Mouse (Mus musculus) heart, postnatal 4 days (tissue): ENCODE data around the gene Hal. TPM values are rescaled to one million over a fixed set of nuclear protein-coding genes. Genes with fewer than 3 reads are reported as not detected.
A peak's percentile ranks its signal among the peaks of the same experiment; 100 is the strongest.

Experiments used
- DNase-seq: peaks from one replicate; pipeline ENCODE4 v3.0.0; 2021
- total RNA-seq, 2 experiments: library from RNA; stranded (reverse); gene quantifications; 2 replicates each; pipeline ENCODE4 v1.2.3; 2021

Gene Hal
- total RNA-seq: under 1 TPM; 0.12 to 0.14 TPM

DNA sequence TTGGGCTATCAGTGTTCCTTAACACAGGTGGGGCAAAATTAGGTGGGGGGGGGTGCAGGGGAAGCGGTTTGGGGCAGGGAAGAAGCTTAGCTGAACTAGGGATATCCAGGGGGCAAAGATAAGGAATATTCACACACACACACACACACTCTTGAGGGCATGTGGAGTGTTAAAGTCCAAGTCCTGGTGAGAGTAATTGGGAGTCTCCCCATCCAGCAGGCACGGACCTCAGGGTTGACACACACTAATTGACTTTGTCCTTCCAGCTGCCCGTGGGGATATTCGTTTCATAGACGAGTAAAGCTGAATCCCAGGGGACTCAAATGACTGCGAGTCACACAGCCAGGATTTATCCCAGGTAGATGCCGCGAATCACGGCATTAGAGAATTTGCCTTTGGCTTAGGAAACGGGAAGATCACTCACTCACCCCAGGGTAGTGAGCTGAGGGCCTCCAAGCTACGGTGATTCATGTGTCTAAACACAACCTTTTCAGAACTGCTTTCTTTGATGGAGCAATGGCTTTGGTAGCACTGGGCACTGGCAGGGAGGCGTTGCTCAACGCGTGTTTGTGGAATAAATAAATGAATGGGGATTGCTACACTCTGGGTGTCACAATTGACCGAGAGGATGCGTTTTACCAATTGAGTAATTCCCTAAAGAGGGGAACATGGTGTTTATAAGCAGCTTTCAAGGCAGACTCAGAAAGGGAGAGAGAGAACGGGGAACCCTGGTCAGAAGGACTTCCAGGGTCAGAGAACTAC, at the start of gene Hal:
TSS of gene Hal (plus strand) at position 703 of the 762 bp plus-strand sequence.
- DNase-seq: no peak

GRCm38 (mm10) chr10:93441501-93441900, 47.1 kb upstream of the Hal start:
- DNase-seq: no peak

DNA sequence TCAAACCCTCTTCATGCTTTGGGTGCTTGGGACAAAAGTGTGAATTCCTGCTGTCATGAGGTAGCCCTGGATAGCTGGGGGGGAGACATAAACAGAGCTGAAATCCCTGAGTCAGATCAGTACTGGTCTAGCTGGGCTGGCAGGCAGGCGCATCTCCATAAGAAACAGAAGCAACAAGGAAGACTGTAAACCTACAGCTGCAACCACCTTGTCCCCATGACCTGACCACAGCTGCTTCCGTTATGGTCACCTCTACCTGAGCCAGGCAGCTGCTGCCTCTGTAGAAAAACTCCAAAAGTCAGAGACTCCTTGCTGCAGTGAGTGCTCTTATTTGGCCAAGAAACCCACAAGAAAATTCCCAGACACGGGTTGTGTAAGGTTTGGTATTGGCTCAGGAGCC, 46.4 kb upstream of the Hal start:
- no peak for DNase-seq

GRCm38 (mm10) chr10:93444407-93444806, 44.2 kb upstream of the Hal start:
- no peak for DNase-seq

DNA sequence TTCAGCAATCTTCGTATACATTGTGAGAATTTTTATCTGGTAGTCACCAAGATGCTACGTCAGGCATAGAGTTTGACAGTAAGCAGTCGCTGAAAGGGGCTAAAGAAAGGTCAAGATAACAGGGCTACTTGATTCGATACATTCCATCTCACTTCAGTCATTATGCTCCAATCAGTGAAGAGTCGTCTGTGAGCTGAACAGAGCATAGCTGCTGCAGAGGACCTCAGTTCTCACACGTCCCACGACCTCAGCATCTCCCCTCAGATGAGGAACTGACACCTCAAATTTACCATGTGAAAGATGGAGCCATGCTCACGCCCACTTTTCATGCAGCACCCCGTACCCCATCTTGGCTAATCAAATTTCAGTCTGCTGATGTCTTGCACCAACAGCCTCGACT, 41.2 kb upstream of the Hal start:
- no peak for DNase-seq

GRCm38 (mm10) chr10:93454652-93455014, 33.9 kb upstream of the Hal start:
- no peak for DNase-seq

- no peak for DNase-seq
Observed at GRCm38 (mm10) chr10:93460106-93460505, 28.5 kb upstream of the Hal start.

GRCm38 (mm10) chr10:93462692-93463382, 25.7 kb upstream of the Hal start:
- no peak for DNase-seq

- DNase-seq: no peak
Observed at GRCm38 (mm10) chr10:93463611-93464010, 25.0 kb upstream of the Hal start.

DNA sequence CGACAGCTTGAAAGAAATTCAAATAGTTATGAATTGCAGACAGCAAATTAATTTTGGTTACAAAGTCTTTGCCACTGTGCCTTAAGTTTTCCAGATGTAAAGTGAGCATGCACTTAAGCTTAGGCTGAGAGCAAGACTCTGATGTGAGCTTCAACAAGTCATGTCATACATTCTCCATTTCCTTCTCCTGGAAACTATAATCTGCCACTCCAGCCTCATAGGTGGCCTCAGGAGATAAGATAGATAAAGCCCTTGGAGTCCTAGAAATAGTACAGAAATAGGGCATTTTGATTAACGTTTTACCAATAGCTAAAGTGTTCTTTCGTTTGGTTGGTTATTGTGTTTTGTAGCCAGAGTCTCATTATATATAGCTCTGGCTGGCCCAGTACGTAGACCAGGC, 21.3 kb upstream of the Hal start:
- DNase-seq: no peak

- no peak for DNase-seq
Observed at GRCm38 (mm10) chr10:93467791-93468190, 20.8 kb upstream of the Hal start.

DNA sequence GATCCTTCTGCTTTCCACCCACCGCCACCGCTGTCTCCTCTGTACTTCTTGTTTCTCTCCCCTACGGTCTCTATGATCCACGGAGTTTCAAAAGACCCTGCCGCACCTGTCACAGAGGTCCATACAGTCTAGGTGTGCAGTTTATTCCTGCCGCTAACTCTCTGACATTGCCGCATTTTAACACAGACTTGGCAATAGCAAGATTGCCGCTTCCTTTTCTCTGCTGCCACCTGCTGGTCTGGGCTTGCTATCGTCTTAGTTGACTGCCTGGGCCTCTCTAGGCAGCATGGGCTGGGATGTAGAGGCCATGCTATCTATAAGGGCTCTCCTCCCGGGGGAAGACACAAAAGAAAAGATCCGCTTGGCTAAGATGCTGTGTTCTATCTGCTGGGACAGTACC, 17.2 kb upstream of the Hal start:
- peak; percentile 95 for DNase-seq

GRCm38 (mm10) chr10:93484511-93484910, 4.1 kb upstream of the Hal start:
- no peak for DNase-seq

DNA sequence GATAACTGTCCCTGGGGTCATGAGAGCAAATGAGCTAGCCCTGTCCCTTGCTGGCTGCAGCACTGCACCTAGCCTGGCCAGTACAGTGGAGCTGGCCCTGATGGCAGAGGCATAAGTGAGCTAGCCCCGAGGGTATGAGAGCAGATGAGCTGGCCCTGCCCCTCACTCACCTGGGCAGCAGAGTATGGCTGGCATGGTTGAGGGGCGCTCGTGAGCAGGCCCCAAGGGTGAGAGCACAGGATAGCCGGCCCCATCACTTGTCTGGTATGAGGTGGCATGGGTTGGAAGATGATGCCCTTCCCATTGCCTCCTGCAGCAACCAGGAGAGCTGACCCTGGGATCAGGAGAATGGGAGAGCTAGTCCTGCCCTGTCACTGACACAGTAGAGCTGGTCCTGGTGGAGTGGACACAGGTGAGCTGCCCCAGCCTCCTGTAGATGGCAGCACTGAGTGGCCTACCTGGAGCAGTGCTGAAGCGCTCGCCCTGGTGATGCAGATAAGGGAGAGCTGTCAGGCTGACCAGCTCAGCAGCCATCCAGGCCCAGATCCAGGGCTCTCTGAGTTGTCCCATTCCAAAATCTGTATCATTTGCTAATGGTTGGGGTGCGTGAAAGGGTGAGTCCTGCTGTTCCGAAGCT, 3.4 kb upstream of the Hal start:
- peak; percentile 41 for DNase-seq

DNA sequence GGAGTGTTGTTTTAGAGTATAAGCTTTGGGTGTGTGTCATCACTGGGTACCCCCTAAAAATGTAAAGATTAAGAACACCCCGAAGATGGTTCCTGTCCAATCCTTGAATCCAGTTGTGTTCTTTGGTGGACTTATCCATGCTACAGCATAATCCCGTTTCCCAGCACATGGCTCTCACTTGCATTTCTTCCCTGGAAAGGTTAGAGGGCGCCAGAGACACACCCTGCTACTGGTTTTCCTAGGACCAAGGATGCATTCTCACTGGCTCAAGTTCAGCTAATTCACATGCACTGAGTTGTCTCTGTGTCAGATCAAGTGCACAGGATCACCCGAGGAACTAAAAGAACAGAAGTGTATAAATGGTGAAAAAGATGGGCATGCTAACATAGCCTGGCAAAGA, 1.9 kb upstream of the Hal start:
- peak; percentile 38 for DNase-seq

GRCm38 (mm10) chr10:93488828-93489226, 259 bp downstream of the Hal start:
- DNase-seq: no peak

DNA sequence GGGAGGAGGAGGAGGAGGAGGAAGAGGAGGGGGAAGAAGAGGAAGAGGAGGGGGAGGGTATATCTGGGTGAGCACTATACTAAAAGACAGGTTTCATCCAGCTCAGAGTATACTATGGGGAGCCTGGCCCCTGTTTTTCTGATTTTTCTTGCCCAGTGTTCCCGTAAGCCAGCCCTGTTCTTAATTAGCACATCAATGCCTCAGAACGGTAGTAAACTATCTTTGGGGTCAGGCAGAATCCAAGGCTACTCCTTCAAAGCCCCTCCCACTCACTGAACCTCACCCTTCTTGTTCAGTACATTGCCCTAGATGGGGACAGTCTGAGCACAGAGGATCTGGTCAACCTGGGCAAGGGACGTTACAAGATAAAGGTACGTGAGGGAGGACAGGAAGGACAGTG, 1.9 kb downstream of the Hal start:
- DNase-seq: no peak

DNA sequence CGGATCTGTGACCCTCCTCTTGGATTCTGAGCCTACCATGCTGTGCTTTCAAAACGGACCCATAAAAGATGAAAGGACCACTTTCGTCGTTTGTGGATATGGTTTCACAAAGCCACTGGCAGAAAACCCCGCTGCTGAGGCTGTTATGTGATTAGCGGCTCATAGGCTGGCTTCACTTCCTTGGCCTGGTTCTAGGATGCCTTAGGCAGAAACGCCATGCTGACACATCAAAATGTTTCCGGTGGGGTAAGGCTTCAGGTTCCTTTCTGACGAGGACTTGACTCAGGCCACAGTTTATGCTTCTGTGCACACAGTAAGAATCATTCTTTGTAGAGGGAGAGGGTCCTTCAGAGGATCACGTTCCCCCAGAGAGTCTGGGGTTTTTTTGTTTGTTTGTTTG, 12.3 kb downstream of the Hal start:
- DNase-seq: no peak

DNA sequence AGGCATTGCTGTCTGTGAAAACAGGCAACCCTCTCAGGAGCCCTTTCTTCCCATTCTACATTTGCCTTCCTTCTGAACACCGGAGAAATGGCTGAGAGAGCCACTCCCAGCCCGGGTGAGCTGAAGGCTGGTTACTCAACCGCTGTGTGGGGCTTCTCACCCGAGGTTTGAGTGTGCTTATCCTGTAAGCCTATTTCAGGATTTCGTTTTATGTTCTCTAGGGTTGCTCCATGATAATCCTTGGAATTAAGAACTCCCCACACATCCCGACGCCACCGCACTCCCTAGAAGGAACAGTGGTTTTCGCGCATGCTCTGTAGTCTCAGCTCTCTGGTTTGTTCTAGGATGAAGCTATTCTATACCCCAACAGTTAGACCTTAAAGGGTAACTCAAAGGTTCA, 12.8 kb downstream of the Hal start:
- no peak for DNase-seq

- no peak for DNase-seq
Observed at GRCm38 (mm10) chr10:93508383-93508970, 19.9 kb downstream of the Hal start.

DNA sequence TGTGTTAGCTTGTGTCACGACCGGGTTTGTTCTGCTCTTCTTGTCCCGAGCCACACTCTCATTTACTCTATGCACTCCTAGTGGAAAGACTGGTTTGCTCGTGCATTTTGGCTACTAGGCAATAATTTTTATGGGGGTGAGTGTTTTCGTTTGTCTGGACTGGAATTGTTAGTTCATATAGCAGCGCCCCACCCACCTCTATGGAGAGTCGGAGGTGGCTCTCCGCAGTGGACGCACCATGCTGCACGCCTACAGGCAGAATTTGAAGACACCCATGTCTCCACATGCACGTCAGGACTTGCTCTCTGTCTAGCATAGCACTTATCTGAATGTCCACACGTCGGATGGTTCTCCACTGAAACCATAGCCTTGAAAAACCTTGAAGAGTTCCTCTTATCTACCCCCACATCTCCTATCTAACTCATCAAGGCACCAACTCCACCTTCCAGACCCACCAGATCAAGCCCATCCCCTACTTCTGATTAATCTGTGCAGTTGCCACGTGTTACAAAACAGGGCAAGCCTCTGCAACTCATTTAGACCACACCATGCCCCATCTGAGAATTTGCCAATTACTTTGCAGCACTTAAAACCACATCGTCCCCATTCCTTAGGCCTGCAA, 21.1 kb downstream of the Hal start:
- DNase-seq: no peak

- no peak for DNase-seq
Observed at GRCm38 (mm10) chr10:93515419-93515818, 26.9 kb downstream of the Hal start.

DNA sequence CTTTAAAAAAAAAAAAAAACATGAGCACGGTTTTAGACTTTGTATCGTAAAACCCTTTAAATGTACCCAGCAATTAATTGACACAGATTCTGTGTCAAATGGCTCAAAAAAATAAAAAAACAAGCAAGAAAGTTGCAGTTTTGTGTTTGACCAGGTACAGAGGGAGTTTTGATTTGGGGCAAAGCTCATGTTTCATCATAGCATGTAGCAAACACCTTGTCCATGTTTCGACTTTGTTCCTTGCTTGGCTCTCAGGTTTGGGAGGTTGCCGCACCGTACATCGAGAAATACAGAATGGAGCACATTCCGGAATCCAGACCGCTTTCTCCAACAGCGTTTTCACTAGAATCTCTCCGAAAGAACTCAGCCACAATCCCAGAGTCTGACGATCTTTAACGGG, 27.4 kb downstream of the Hal start:
- no peak for DNase-seq
